Mouse (Mus musculus) spleen, adult 12 weeks (tissue): ENCODE measurements around the gene Nepn.

Experiments used
- DNase-seq: peaks from one replicate; pipeline ENCODE4 v3.0.0; 2022; ENCODE audit warnings: low spot score

Nepn gene

GRCm38 (mm10) chr10:52405160-52405559 is 16.4 kb downstream of the Nepn start:
- DNase-seq, result no peak

GRCm38 (mm10) chr10:52407526-52407925 is 18.8 kb downstream of the Nepn start:
- no peak for DNase-seq

GRCm38 (mm10) chr10:52415020-52415419 is 26.2 kb downstream of the Nepn start:
- no peak for DNase-seq

- DNase-seq, result no peak
Observed at GRCm38 (mm10) chr10:52416458-52416857, 27.7 kb downstream of the Nepn start.

GRCm38 (mm10) chr10:52417299-52417997 is 28.7 kb downstream of the Nepn start, which contains the start of gene Nus1:
Gene Nus1 (plus strand): TSS chr10:52417547.
- peak; percentile 89 for DNase-seq

GRCm38 (mm10) chr10:52417998-52418860 is 29.5 kb downstream of the Nepn start:
- DNase-seq, result no peak

- DNase-seq, result no peak
Observed at GRCm38 (mm10) chr10:52418931-52419330, 30.2 kb downstream of the Nepn start.

GRCm38 (mm10) chr10:52419402-52419801 is 30.6 kb downstream of the Nepn start:
- no peak for DNase-seq

- no peak for DNase-seq
Observed at GRCm38 (mm10) chr10:52420526-52420925, 31.8 kb downstream of the Nepn start.

- DNase-seq, result no peak
Observed at GRCm38 (mm10) chr10:52421716-52422115, 32.9 kb downstream of the Nepn start.

- DNase-seq, result no peak
Observed at GRCm38 (mm10) chr10:52423097-52423496, 34.3 kb downstream of the Nepn start.

GRCm38 (mm10) chr10:52426314-52426980 is 37.7 kb downstream of the Nepn start:
- no peak for DNase-seq

- DNase-seq, result no peak
Observed at GRCm38 (mm10) chr10:52427634-52428415, 39.1 kb downstream of the Nepn start.

- DNase-seq, result no peak
Observed at GRCm38 (mm10) chr10:52430953-52431352, 42.2 kb downstream of the Nepn start.

- no peak for DNase-seq
Observed at GRCm38 (mm10) chr10:52434836-52435235, 46.1 kb downstream of the Nepn start.
